Mouse (Mus musculus) inflammation-experienced regulatory T-cells, adult 6 months (primary cell): ENCODE measurements around the gene Olfr1513. TPM values are rescaled to one million over a fixed set of nuclear protein-coding genes. Genes with fewer than 3 reads are reported as not detected.
A peak's percentile ranks its signal among the peaks of the same experiment; 100 is the strongest.
"Not testable (repeated sequence)": the region's sequence is repeated elsewhere in the genome, so short reads cannot be mapped to it uniquely, and the experiment has no call there.

Experiments
- ATAC-seq: one replicate; pipeline ENCODE4 v1.8.0; 2017
- polyA plus RNA-seq, 3 experiments: library from polyadenylated mRNA; unstranded; fragments of 100-300 nt; shearing (Covaris generic); gene quantifications; one replicate each; pipeline ENCODE4 v1.2.1; 2017

Gene Olfr1513
- polyA plus RNA-seq, 3 experiments from 2014 or later: not detected

- ATAC-seq: not testable (repeated sequence)
These were observed 45.9 kb downstream of the Olfr1513 start for GRCm38 (mm10) chr14:52310343-52310742.

GRCm38 (mm10) chr14:52306100-52306499 is 50.1 kb downstream of the Olfr1513 start:
- no peak for ATAC-seq

DNA sequence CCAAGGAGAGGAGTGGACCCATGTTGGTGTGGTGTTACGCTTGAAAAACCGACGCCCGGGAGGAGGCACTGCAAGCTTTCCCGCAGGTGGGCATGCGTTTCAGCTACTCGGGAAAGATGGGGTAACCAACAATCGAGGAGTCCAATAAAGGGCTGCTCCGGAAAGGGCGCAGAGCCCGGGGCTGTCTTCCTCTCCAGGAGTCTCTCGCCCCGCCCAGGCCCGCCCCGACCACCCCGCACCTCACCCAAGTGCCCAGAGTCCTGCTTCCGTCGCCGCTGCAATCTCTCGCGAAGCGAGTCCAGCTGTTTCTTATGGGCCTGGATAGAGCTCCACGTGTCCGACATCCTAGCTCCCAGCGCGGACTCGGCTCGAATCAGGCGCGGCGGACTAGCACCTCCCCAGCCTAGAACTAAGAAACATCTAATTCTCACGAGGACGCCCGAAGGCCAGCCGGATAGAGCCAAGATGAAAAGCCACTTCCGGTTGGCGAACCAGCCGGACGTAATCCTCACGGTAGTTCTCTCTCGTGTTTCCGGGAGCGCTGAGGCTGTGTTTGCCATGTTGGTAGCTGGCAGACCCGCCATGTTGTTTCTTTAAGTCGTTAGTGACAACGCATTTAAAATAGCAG is 51.5 kb downstream of the Olfr1513 start, which contains the start of gene Mettl3:
TSS of gene Mettl3 (minus strand) at position 485 of the 628 bp plus-strand sequence.
- ATAC-seq: peak; percentile 97

DNA sequence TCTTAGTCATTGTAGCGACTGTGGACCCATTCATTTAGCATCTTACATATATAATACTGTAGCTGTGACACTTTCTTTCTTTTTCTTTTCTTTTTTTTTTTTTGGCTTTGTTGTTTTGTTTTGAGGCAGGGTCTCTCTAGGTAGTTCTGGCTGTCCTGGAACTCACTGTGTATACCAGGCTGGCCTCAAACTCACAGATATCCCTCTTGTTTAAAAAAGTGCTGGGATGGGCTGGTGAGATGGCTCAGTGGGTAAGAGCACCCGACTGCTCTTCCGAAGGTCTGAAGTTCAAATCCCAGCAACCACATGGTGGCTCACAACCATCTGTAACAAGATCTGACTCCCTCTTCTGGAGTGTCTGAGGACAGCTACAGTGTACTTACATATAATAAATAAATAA is 52.7 kb downstream of the Olfr1513 start:
- ATAC-seq: not testable (repeated sequence)

Other genes with a start within 250 kb of the Olfr1513 start
- 100 to 1,000 TPM in 1 of 3 experiments, 10 to 100 TPM in 2; 79.7 to 117 (median 94.9) TPM for gene Rpgrip1, start 245.7 kb downstream of the Olfr1513 start, polyA plus RNA-seq
- gene Supt16, start 159.0 kb downstream of the Olfr1513 start, polyA plus RNA-seq: 10 to 100 TPM; 44.2 to 48.2 (median 46.3) TPM
- 10 to 100 TPM; 61.5 to 84.9 (median 76.6) TPM for gene Chd8, start 98.6 kb downstream of the Olfr1513 start, polyA plus RNA-seq
- gene Tox4, start 77.3 kb downstream of the Olfr1513 start, polyA plus RNA-seq: 10 to 100 TPM; 72.4 to 95.3 (median 75.9) TPM
- 10 to 100 TPM; 17.2 to 25.9 (median 23.6) TPM for gene Rab2b, start 76.9 kb downstream of the Olfr1513 start, polyA plus RNA-seq
- 10 to 100 TPM; 37.5 to 63.7 (median 40.4) TPM for gene Mettl3, start 51.3 kb downstream of the Olfr1513 start, polyA plus RNA-seq
- gene Sall2, start 27.6 kb downstream of the Olfr1513 start, polyA plus RNA-seq: 1 to 10 TPM; 1.5 to 4.4 (median 3.9) TPM
- gene Olfr1512, start 22.8 kb upstream of the Olfr1513 start, polyA plus RNA-seq: not detected
- gene Olfr1511, start 41.0 kb upstream of the Olfr1513 start, polyA plus RNA-seq: not detected
- under 1 TPM in 1 of 3 experiments, not detected in 2; 0.17 TPM for gene Olfr1510, start 58.0 kb upstream of the Olfr1513 start, polyA plus RNA-seq
- not detected for gene Olfr1509, start 86.6 kb upstream of the Olfr1513 start, polyA plus RNA-seq
- gene Olfr1508, start 111.1 kb upstream of the Olfr1513 start, polyA plus RNA-seq: not detected
- under 1 TPM in 1 of 3 experiments, not detected in 2; 0.63 TPM for gene Olfr1507, start 139.3 kb upstream of the Olfr1513 start, polyA plus RNA-seq